In genomic region chr2:103058266-103058665, GRCm38 (mm10) we compare ENCODE assay signal across 22 mouse cellular contexts.
"Had no signal": no experiment of that assay in that cellular context is flagged by ENCODE, and none has a peak within 500 bp of the region (broad histone marks: within the 10 kb centered on the region; RNA-seq: fewer than 3 reads in every experiment).

No protein-coding gene starts in this region.

- H3K4me3 ChIP-seq: limb, embryonic 10.5 days; limb, embryonic 13.5 days; liver, embryonic 12.5 days; liver, embryonic 15.5 days; midbrain, embryonic 12.5 days; midbrain, embryonic 15.5 days; myocyte; neural tube, embryonic 13.5 days; stomach, embryonic 15.5 days had no signal

- H3K4me2 ChIP-seq: limb, embryonic 13.5 days; liver, embryonic 12.5 days; liver, embryonic 15.5 days; lung, embryonic 14.5 days; midbrain, embryonic 12.5 days; midbrain, embryonic 15.5 days; neural tube, embryonic 13.5 days; stomach, embryonic 15.5 days had no signal

- ATAC-seq: inflammation-experienced regulatory T-cells, adult 6 months; intestine, embryonic 16.5 days; liver, embryonic 12.5 days; midbrain, embryonic 15.5 days had no signal

- H3K9me3 ChIP-seq: limb, embryonic 10.5 days; limb, embryonic 13.5 days; liver, embryonic 12.5 days; liver, embryonic 15.5 days; midbrain, embryonic 12.5 days; midbrain, embryonic 15.5 days; neural tube, embryonic 13.5 days; stomach, embryonic 15.5 days had no signal

- H3K27me3 ChIP-seq: limb, embryonic 13.5 days; liver, embryonic 12.5 days; liver, embryonic 15.5 days; midbrain, embryonic 12.5 days; midbrain, embryonic 15.5 days; neural tube, embryonic 13.5 days; stomach, embryonic 15.5 days had no signal

- H3K36me3 ChIP-seq: midbrain, embryonic 15.5 days; stomach, embryonic 15.5 days had no signal

- H3K9ac ChIP-seq: limb, embryonic 13.5 days; liver, embryonic 12.5 days; liver, embryonic 15.5 days; lung, embryonic 14.5 days; midbrain, embryonic 12.5 days; midbrain, embryonic 15.5 days; neural tube, embryonic 13.5 days; stomach, embryonic 15.5 days had no signal

- DNase-seq: kidney, adult 18-20 months; kidney, adult 9 months; kidney, postnatal 14 days; kidney, postnatal 4 days; layer of hippocampus, adult 9-11 months; liver; retina, postnatal 1 day; right cerebral cortex, postnatal 25 days; spleen, adult 18-20 months; thymus, postnatal 25 days had no signal

- H3K27ac ChIP-seq: limb, embryonic 10.5 days; limb, embryonic 13.5 days; liver, embryonic 12.5 days; liver, embryonic 15.5 days; midbrain, embryonic 12.5 days; midbrain, embryonic 15.5 days; neural tube, embryonic 13.5 days; stomach, embryonic 15.5 days had no signal
